Mouse (Mus musculus) lung, adult 2 months (tissue): ENCODE measurements around the gene Ezh1. TPM values are rescaled to one million over a fixed set of nuclear protein-coding genes. Genes with fewer than 3 reads are reported as not detected.
A peak's percentile ranks its signal among the peaks of the same experiment; 100 is the strongest.

Experiments
- DNase-seq: peaks from one replicate; pipeline ENCODE4 v3.0.0; 2022
- H3K4me1 ChIP-seq: fragments of 200-500 bp; 2 replicates; pipeline ENCODE4 v1.6.1; 2011; ENCODE audit warnings: low read length; ENCODE audit not compliant: control insufficient read depth, insufficient read depth
- H3K4me3 ChIP-seq: fragments of 200-500 bp; replicated peaks from 2 replicates; pipeline ENCODE3; 2011; ENCODE audit warnings: low read depth, mild to moderate bottlenecking, control low read depth, low read length; ENCODE audit errors: extremely low read depth
- CTCF ChIP-seq: fragments of 200-500 bp; IDR thresholded peaks from 2 replicates; pipeline ENCODE4 v1.5.1; 2011; ENCODE audit warnings: mild to moderate bottlenecking, low read length, control low read depth; ENCODE audit not compliant: insufficient read depth
- POLR2A ChIP-seq: fragments of 200-500 bp; IDR thresholded peaks from 2 replicates; pipeline ENCODE4 v1.6.1; 2011; ENCODE audit warnings: low read depth, mild to moderate bottlenecking, control low read depth, low read length, borderline replicate concordance; ENCODE audit errors: extremely low read depth
- WGBS: fragments of 180-500 bp; shearing (Covaris S2); methylation state at CpG from one replicate; pipeline ENCODE4 v1.1.7; 2018; 5-methylcytosine and 5-hydroxymethylcytosine counted together
- polyA plus RNA-seq: library from polyadenylated mRNA; depleted of rRNA; stranded (reverse); fragments of >200 nt; gene quantifications from 2 replicates; pipeline ENCODE4 v1.2.3, GENCODE M21; 2012

Ezh1 gene
- polyA plus RNA-seq, 1 experiment, result 50.1 TPM

DNA sequence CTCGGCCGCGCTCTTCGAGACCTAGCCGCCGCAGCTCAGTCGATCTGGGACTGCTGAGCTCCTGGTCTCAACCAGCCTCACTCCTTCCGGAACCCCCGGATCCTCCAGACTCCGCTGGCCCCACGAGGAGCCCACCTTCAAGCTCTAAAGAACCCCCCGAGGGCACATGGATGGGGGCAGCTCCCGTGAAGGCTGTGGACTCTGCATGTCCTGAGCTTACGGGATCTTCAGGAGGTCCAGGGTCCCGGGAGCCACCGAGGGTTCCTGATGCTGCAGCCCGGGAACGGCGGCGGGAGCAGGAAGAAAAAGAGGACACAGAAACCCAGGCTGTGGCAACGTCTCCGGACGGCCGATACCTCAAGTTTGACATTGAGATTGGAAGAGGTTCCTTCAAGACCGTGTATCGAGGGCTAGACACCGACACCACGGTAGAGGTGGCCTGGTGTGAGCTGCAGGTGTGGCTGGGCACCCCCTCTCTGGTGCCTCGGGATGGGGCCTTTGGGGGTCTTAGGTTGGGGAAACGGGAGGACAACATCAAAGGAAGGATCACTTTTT, 34.6 kb upstream of the Ezh1 start:
- Histone ChIP-seq H3K4me1 (peaks cover 11% of the 10 kb centered on the region), H3K4me3 (peak overlapping the region; percentile 55)
- TF ChIP-seq POLR2A (no peak), CTCF (no peak)
- DNase-seq, result peak; percentile 63
- 2% methylated on average over 30 of the region's 30 CpGs for WGBS

DNA sequence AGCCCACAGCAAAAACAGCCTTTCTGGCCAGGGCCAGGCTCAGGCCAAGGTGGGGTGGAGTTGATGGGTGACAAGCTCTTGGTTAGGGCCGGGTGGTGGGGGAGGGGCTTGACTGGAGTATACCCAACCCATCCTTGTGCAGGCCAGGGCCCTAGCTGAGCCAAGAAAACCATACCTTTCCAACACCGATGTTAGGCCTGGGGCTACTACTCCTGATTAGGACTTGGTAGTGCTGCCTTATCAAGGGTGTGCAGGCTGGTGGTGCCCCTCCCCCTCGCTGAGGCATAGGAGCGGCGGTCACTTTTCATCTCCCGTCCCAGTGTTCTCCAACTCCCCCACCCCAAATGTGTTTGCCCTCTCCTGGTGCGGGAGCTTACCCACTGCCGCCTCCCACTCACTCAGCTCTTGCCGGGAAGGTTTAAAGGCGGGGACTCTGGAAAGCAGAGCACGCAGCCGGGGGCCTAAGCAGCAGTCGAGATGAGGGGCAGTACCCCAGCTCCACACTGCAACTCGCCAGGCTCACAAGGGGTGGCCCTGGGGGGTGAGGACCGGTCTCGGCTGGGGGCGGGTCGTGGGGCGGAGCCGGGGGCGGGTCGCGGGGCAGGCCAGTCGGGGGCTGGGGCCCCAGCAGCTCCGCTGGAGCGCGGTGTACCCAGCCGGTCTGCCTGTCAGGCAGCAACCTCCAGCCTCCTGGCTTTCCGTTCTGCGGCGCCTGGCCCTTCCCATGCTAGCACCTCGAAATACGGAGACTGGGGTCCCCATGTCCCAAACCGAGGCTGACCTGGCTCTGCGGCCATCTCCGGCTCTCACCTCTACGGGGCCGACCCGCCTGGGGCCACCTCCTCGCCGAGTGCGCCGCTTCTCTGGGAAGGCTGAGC, 33.9 kb upstream of the Ezh1 start, which contains the start of gene Wnk4:
TSS of gene Wnk4 (plus strand) at position 620 of the 878 bp plus-strand sequence.
- under 1% methylated on average over 43 of the region's 43 CpGs for WGBS
- peak; percentile 59; the same call in 1 of the 2 replicates for TF ChIP-seq POLR2A
- no peak for TF ChIP-seq CTCF
- DNase-seq, result peak; percentile 33
- H3K4me1 ChIP-seq, result peaks cover 11% of the 10 kb centered on the region
- peak within 1 kb of the TSS; percentile 55 for H3K4me3 ChIP-seq

DNA sequence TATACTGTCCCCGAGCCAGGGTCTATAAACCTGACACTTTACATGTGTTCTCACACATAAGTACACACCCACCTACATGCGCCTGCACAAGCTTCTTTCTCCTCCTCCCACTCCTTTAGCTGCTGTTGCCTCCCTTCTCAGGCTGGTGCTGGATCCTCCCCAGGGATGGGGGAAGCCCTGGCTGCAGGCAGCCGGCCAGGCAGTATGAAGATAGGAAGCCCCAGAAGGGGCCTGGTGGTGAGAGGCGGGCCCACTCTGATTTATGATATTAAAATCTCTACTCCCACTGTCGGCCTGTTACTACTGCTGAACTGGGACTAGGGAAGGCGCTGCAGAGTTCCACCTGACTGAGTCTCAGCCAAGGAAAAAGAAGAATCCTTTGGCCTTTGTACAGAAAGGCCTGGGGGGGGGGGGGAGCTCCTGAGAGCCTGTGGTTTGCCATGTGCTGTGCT, 33.0 kb upstream of the Ezh1 start:
- TF ChIP-seq POLR2A, result no peak
- Histone ChIP-seq H3K4me3 (no peak overlapping the region), H3K4me1 (peaks cover 11% of the 10 kb centered on the region)
- no peak for DNase-seq
- 47% methylated on average over 6 of the region's 6 CpGs for WGBS

DNA sequence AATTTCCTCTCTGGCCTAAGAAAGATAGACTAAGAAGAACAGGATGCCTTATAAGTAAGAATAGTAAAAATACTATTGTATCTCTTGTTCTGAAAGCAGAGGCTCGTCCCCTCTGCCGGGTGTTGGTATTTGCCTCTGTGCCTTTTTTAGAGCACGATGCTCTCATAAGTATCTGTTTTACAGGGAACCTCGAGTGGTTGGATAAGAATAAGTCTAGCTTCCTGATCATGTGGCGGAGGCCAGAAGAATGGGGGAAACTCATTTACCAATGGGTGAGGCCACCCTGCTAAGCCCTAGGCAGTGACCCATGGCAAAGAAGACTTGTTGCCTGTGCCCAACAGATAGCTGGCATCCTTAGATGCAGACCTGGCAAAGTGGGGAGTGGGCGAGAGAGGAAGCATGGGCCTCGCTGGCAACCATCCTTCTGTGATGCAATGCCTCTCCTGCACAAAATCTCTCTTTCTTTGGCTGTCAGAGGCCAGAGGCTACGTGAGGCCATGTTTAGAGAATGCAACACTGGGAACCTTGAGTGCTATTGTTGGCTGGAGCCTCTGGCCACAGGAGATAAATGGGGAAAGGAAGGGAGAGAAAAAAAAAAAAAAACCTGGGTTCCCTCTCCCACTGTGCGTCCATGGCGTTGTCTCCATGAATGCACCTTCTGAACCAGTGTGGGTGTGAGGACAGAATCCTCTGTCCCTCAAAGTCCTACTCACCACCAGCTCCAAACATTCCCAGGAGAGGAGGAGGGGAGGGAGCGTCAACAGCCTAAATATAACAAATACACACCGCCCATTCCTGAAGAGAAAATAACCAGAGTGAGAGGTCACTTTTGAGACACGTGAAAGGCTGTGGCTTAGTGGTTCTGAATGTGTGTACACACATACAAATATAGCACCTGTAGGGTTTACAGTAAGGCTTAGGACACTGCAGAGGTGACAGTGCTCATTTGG, 29.8 kb upstream of the Ezh1 start:
- DNase-seq, result no peak
- TF ChIP-seq CTCF (no peak), POLR2A (no peak)
- WGBS, result 74% methylated on average over 13 of the region's 13 CpGs
- Histone ChIP-seq H3K4me3 (no peak overlapping the region), H3K4me1 (peaks cover 10% of the 10 kb centered on the region)

DNA sequence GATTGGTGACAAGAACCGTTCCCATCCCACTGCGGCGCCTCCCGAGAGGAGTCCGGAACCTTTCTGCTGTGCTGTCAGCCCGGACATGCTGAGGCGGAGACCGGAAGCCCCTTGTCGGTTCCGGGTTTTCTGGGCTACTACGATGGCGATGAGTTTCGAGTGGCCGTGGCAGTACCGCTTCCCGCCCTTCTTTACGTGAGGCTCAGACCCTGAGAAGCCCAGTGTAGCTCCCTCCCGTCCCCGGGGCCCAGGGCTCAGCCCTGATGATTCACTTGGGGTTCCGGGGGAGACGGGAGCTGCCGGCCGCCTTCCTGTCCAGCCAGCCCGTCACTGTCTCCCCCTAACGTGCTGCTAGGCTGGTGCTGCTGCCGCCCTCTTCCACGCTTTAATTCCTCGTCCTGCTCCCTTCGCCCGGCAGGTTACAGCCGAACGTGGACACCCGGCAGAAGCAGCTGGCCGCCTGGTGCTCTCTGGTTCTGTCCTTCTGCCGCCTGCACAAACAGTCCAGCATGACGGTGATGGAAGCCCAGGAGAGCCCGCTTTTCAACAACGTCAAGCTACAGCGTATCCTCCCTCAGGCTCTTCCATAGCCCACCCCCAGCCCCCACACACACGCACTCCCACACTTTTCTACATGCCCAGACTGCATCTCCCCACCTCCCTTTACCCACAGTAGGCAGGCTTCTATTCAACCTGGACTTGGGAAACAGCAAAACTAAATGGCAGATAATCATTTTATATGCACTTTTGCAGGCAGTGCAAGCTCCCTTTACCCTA, 27.5 kb upstream of the Ezh1 start, which contains the start of gene Vps25:
TSS of gene Vps25 (plus strand) at position 95 of the 777 bp plus-strand sequence.
- H3K4me3 ChIP-seq, result peak within 1 kb of the TSS; percentile 97
- under 1% methylated on average over 40 of the region's 40 CpGs for WGBS
- TF ChIP-seq POLR2A, result peak; percentile 96
- TF ChIP-seq CTCF, result no peak
- H3K4me1 ChIP-seq, result peaks cover 5% of the 10 kb centered on the region
- DNase-seq, result peak; percentile 87

DNA sequence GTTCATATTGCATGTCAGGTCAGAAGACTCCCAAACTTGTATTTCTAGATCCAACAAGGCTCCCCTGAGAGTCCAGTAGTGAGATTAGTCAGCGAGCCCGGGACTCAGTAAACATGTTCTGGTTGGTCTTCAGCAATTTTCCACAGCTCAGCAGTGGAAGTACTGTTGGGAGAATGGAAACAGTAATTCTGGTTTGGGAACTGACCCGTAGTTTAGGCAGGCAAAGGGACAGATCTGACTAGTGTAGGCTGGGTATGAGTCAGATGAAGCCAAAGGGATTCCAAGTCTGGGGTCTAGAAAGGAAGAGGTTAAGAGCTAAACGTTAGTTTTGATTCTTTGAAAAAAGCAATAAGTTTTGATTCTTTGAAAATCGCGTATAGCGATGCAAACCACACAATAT, 26.7 kb upstream of the Ezh1 start:
- under 1% methylated on average over 7 of the region's 7 CpGs for WGBS
- no peak for DNase-seq
- peaks cover 5% of the 10 kb centered on the region for H3K4me1 ChIP-seq
- H3K4me3 ChIP-seq, result peak overlapping the region; percentile 52
- no peak for TF ChIP-seq CTCF
- TF ChIP-seq POLR2A, result no peak

DNA sequence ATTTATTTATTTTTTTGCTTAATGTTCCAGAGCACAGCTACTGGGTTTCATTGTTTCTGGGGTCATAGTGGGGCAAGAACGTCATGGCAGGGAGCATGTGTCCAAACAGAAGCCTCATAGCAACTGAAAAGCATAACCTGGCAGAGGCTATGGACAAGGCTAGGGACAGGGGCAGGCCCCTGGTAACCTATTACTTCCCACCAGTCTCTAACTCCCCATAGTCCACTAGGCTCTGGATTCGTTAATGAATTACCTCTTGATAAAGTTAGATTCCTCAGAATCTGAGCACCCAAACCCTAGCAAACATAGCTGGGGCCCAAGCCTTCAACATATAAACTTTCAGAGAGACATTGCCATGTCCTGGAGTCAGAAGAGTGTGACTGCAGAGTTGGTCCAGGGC, 24.8 kb upstream of the Ezh1 start:
- DNase-seq, result no peak
- Histone ChIP-seq H3K4me3 (no peak overlapping the region), H3K4me1 (peaks cover 5% of the 10 kb centered on the region)
- no peak for TF ChIP-seq POLR2A
- no peak for TF ChIP-seq CTCF
- WGBS, result 71% methylated on average over 2 of the region's 2 CpGs

DNA sequence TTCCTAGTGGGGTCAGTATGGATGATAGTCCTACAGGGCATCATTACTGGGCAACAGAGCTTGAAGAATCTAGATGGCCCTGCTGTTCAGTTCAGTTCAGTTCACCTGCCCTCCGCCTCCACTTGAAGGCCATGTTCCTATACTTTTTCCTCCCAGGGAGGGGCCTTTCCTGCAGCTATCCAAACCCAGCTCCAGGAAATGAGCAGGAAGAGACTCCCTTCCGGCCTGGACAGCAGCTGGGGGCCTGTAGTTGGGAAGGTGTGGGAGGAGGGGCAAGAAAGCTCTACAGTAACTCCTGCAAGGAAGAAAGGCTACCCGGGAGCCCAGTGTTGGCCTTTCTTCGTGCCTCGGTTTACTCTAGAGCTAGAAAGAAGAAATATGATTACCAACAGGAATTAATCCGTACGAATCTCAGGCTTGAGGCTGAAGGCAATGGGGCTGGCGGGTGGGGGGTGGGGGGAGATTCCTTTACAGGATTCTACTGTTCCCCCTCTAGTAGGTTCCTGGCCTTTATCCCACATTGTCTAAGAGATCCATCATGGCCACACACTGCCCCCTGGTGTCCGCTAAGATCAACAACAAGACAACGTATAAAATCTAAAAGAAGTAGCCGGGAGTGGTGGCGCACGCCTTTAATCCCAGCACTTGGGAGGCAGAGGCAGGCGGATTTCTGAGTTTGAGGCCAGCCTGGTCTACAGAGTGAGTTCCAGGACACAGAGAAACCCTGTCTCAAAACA, 22.2 kb upstream of the Ezh1 start:
- 20% methylated on average over 14 of the region's 14 CpGs for WGBS
- TF ChIP-seq POLR2A (peak; percentile 48; the same call in 1 of the 2 replicates), CTCF (peak; percentile 53)
- DNase-seq, result peak; percentile 64
- peaks cover 3% of the 10 kb centered on the region for H3K4me1 ChIP-seq
- peak overlapping the region; percentile 66 for H3K4me3 ChIP-seq
